Mouse (Mus musculus) testis, adult 2 months (tissue): ENCODE data around the gene Slc4a11.

Experiments used
- CTCF ChIP-seq: fragments of 200-500 bp; IDR thresholded peaks from 2 replicates; pipeline ENCODE4 v1.5.1; 2012; ENCODE audit warnings: low read depth, mild to moderate bottlenecking, inconsistent platforms, low read length, moderate library complexity; ENCODE audit not compliant: control insufficient read depth, insufficient read depth, insufficient replicate concordance
- POLR2A ChIP-seq: fragments of 200-500 bp; IDR thresholded peaks from 2 replicates; pipeline ENCODE4 v1.6.1; 2012; ENCODE audit warnings: low read depth, mild to moderate bottlenecking, inconsistent platforms, low read length, moderate library complexity; ENCODE audit not compliant: control insufficient read depth

- TF ChIP-seq CTCF (no peak), POLR2A (no peak)
Measured at GRCm38 (mm10) chr2:130735281-130735680, 38.0 kb upstream of the Slc4a11 start.
